Mouse (Mus musculus): ENCODE measurements around the gene Unc93a2.
"Not testable (repeated sequence)": the region's sequence is repeated elsewhere in the genome, so short reads cannot be mapped to it uniquely, and the experiment has no call there.

Unc93a2 gene

GRCm38 (mm10) chr17:7371879-7372278, 13.4 kb downstream of the Unc93a2 start, which contains the start of gene Gm49630:
Gene Gm49630 (minus strand): TSS chr17:7371979.
- DNase-seq (ENCODE audit: low spot score in 2 of 2), result not testable (repeated sequence)

- not testable (repeated sequence) for DNase-seq (ENCODE audit: low spot score in 2 of 2)
These were observed 15.9 kb downstream of the Unc93a2 start for GRCm38 (mm10) chr17:7369401-7369800.

- DNase-seq (ENCODE audit: low spot score in 2 of 2), result not testable (repeated sequence)
These were observed 18.4 kb downstream of the Unc93a2 start for GRCm38 (mm10) chr17:7366676-7367374.

GRCm38 (mm10) chr17:7366265-7366664, 19.0 kb downstream of the Unc93a2 start:
- not testable (repeated sequence) for DNase-seq (ENCODE audit: low spot score in 2 of 2)

GRCm38 (mm10) chr17:7365615-7366014, 19.6 kb downstream of the Unc93a2 start:
- DNase-seq (ENCODE audit: low spot score in 2 of 2), result not testable (repeated sequence)

GRCm38 (mm10) chr17:7360749-7361465, 24.4 kb downstream of the Unc93a2 start:
- not testable (repeated sequence) for DNase-seq (ENCODE audit: low spot score in 2 of 2)

- DNase-seq (ENCODE audit: low spot score in 2 of 2), result not testable (repeated sequence)
These were observed 25.5 kb downstream of the Unc93a2 start for GRCm38 (mm10) chr17:7359806-7360205.

GRCm38 (mm10) chr17:7352596-7352995, 32.7 kb downstream of the Unc93a2 start, which contains the start of gene Ttll2:
Gene Ttll2 (minus strand): TSS chr17:7352696.
- DNase-seq (ENCODE audit: low spot score in 2 of 2), result not testable (repeated sequence)

- DNase-seq (ENCODE audit: low spot score in 2 of 2), result not testable (repeated sequence)
These were observed 36.5 kb downstream of the Unc93a2 start for GRCm38 (mm10) chr17:7348765-7349164.

- DNase-seq (ENCODE audit: low spot score in 2 of 2), result not testable (repeated sequence)
These were observed 47.9 kb downstream of the Unc93a2 start for GRCm38 (mm10) chr17:7337381-7337780.

- not testable (repeated sequence) for DNase-seq (ENCODE audit: low spot score in 2 of 2)
These were observed 52.5 kb downstream of the Unc93a2 start for GRCm38 (mm10) chr17:7332745-7333144.

GRCm38 (mm10) chr17:7326415-7326814, 58.8 kb downstream of the Unc93a2 start:
- DNase-seq (ENCODE audit: low spot score in 2 of 2), result not testable (repeated sequence)

- DNase-seq (ENCODE audit: low spot score in 2 of 2), result not testable (repeated sequence)
These were observed 60.9 kb downstream of the Unc93a2 start, which contains the start of gene Tcp10a for GRCm38 (mm10) chr17:7324346-7324745. Gene Tcp10a (plus strand): TSS chr17:7324646.

- not testable (repeated sequence) for DNase-seq (ENCODE audit: low spot score in 2 of 2)
These were observed 65.5 kb downstream of the Unc93a2 start for GRCm38 (mm10) chr17:7319789-7320188.

GRCm38 (mm10) chr17:7315693-7316382, 69.4 kb downstream of the Unc93a2 start:
- DNase-seq (ENCODE audit: low spot score in 2 of 2), result not testable (repeated sequence)
